Mouse (Mus musculus) embryo, embryonic 10.5 days (tissue): ENCODE data around the gene Cd200r2.
"Not testable (repeated sequence)": the region's sequence is repeated elsewhere in the genome, so short reads cannot be mapped to it uniquely, and the experiment has no call there.

Source experiments
- DNase-seq: peaks from one replicate; pipeline ENCODE4 v3.0.0-alpha.2; 2015; ENCODE audit warnings: low spot score

The Cd200r2 gene

DNA sequence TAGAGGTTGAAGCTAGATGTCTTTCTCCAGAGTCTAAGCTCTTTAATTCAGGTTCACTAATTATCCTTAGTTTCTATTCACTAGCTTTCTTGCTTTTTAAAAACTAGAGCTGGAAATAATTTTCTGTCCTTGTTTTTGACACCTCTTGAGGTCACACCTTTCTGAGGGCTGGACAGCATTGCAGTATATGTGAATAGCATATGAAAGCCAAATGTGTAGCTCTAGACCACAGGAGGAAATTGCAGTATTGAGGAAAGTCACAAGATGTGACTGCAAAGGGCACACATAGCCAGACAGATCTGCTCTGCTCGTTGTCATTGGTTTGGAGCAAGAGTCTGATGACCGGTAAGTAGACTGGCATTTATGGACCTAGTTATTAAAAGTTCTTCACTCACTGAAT lies at the start of gene Cd200r2:
Gene Cd200r2 (plus strand): TSS at position 301 of the 400 bp plus-strand sequence.
- no peak for DNase-seq

DNA sequence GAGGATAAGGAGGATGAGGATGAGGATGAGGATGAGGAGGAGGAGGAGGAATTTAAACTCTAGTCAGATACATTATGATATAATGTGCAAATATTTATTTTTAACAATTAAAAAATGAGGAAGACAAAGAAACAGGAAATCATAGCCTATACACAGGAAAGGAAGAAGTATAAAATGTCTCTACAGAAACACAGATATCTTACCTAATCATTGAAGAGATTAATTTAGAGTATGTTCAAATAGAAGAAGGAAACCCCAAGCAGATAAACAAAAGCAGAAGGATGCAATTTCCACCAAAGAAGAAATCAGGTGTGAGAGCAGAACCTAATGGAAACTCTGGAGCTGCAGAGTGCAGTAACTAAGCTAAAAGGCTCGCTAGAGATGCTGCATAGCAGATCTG lies 48.9 kb upstream of the Cd200r2 start:
- DNase-seq: no peak

DNA sequence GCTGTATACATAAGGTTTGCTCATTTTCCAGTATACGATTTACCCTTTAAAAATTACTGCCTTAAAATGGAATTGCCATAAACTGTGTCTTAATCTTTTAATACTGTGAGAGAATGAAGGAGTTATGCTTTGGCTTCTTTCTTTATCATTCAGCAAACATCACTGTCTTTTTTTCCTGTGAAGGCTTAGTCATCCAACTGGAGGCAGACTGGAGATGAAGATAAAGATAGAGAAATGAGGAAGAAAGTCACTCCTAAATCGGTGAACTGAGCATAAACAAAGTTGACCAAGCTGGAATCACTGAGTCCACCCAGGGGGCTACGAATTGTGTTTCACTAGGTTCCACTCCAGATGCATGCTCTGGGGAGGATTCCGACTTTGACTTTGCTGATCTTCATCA lies 46.4 kb upstream of the Cd200r2 start:
- DNase-seq: no peak

DNA sequence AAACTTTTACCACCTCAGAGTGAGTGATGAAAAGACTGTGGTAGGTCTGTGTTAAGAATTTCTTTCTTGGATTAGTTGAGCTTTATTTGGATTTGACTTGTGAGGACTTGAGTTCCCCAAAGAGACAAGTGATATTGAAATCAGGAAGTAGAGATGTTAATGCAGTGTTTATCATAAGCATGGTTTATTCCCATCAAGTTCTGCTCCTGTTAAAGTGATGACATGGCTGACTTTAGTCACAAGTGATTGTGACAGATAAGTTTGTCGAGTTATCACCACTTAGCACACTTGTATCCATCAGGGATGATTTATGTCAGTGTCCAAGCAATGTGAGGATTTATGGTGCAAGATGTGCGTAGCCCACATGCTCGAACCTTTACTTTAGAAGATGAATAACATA lies 34.6 kb upstream of the Cd200r2 start:
- DNase-seq: no peak

DNA sequence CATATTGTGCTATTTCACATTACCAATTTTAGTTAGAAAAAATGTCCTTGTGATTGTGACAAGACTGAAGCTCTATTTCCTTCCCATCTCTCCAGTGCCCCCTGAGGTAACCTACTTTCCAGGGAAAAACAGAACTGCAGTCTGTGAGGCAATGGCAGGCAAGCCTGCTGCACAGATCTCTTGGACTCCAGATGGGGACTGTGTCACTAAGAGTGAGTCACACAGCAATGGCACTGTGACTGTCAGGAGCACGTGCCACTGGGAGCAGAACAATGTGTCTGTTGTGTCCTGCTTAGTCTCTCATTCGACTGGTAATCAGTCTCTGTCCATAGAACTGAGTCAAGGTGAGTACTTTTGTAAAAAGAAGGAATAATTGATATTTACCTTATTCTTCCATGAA lies 33.7 kb upstream of the Cd200r2 start:
- DNase-seq: not testable (repeated sequence)

DNA sequence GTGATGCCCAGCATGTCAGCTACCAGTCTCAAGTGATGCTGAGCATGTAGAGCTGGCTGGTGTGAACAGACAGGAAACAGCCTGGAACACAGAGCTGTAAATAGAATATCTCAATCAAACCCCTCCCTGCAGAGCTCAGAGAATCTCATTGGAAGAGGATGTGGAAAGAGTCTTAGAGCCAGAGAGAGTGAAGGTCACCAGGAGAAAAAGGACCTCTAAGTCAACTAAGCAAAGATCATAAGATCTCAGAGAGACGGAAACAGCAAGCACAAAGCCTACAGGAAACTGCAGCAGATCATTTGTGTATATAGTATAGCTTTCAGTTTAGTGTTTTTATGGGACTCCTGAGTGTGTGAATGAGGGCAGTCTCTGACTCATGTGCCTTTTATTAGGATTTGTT lies 8.3 kb downstream of the Cd200r2 start:
- no peak for DNase-seq

DNA sequence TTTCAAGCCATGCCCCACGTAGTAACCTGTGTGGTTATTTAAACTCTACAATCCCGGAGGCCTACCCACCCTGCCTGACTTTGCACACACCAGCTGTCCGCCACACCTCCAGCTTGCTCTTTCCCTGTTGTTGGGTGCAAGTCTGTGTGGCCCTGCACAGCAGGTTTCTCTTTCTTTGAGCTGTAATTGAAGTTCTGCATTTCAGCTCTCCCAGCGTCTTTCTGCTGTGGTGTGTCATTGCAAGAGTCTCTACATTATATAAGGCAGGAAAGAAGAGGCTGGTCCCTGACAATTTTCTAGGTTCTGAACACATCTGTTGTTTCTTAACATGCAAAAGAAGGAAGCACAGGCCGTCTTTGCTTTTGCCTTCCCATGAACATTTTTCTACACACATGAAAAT lies 9.7 kb downstream of the Cd200r2 start:
- DNase-seq: no peak

DNA sequence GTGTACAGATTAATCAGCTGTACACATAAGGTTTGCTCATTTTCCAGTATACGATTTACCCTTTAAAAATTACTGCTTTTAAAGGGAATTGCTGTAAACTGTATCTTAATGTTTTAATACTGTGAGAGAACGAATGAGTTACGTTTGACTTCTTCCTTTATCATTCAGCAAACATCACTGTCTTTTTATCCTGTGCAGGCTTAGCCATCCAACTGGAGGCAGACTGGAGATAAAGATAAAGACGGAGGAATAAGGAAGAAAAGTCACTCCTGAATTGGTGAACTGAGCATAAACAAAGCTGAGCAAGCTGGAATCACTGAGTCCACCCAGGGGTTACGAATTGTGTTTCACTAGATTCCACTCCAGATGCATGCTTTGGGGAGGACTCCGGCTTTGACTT lies 10.7 kb downstream of the Cd200r2 start:
- no peak for DNase-seq

DNA sequence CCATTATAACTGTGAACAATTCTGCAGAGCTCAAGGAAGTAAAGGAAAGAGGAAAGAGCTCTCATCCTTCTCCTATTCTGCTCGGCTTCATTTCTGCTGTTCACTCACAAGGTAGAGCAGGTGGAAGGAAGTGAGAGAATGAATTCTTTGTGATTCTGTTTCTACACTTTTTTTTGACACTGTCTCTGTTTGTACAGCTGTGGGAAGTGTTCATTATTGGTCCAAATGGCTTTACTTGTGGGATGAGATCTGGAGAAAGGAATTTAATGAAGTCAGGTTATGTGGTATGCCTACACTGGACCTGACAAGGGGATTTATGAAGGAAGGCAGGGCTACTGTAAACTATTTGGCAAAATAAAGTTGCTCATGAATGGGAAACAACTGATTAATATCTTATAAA lies 23.9 kb downstream of the Cd200r2 start:
- no peak for DNase-seq

DNA sequence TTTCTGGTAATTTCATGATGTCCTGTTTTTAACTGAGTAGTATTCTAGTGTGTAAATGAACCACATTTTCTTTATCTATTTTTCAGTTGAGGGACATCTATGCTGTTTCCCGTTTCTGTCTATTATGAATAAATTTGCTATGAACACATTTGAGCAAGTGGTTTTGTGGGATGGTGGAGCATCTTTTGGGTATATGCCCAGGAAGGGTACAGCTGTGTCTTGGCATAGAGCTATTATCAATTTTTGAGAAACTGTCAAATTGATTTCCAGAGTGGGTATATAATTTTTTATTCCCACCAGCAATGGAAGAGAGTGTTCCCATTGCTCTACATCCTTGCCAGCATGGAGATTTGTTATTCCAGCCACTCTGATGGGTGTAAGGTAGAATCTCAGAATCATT lies 65.1 kb downstream of the Cd200r2 start:
- no peak for DNase-seq

DNA sequence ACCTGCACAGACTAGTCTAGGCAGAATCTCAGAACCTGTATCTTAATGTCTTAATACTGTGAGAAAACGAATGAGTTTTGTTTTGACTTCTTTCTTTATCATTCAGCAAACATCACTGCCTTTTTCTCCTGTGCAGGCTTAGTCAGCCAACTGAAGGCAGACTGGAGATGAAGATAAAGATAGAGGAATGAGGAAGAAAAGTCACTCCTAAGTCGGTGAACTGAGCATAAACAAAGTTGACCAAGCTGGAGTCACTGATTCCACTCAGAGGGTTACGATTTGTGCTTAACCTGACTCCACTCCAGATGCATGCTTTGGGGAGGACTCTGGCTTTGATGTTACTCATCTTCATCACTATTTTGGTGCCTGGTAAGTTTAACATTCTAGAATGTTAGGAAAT lies 76.6 kb downstream of the Cd200r2 start, which contains the start of gene Cd200r3:
Gene Cd200r3 (plus strand): TSS at position 211 of the 400 bp plus-strand sequence.
- DNase-seq: no peak

DNA sequence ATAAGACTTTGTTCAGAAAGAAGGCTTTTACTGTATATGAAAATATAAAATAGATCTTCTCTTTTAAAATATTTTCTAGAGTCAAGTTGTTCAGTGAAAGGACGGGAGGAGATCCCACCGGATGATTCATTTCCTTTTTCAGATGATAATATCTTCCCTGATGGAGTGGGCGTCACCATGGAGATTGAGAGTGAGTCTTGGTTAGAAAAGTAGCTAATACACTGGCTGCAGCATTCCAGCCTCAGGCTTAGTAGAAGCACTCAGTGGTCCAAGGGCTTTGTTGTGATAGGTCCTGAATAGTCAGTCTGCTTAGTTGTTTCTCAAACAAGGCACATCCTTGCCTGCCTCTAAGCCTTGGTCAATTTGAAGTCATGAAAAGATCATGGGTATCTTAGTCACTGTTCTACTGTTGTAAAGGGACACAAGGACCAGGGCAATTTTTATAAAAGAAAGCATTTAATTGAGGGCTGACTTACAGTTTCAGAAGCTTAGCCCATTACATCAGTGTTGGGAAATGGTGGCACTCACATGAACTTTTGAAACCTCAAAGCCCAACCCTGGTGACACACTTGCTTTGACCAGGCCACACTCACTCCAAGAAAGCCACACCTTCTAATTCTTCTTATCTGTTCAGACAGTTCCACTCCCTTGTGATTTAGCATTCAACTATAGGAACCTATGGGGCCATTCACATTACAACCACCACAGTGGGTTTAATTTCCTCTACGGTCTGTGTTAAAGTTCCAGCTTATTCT lies 84.6 kb downstream of the Cd200r2 start:
- DNase-seq: no peak

DNA sequence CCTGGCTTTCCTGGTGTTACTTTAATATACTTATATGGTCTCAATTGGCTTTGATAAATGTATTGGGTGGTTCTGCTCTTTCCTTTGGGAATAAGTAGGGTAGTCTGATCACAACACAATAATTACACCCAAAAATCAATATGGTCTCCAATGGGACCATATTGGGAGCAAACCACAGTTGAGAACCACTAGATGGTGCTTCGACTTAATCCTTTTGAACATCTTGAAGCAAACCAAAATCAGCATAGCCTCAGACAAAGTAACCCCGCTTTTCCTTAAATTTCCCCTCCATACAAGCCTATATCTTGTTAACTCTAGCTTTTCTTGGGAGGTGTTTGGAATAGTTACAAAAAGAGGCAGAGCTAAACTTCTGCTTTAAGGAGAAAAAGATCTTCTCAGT lies 95.4 kb downstream of the Cd200r2 start:
- DNase-seq: no peak

DNA sequence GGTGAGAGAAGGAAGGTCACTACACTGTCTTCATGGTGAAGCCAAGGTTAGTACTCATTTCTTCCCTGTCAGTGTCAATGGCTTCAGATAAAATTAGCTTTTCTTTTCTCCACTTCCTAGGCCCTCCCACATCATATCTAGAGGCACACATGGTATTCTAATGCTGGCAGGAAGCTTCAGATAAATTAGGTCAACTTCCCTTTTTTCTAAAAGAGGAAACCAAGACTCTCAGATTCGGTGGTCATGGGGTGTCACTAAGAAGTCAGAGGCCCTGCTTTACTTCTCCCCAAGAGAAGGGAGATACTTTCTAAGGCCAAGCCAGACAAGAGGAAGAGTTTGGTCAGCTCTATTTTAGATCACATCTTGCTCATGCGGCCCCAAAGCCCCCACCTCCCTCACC lies 95.9 kb downstream of the Cd200r2 start:
- no peak for DNase-seq

DNA sequence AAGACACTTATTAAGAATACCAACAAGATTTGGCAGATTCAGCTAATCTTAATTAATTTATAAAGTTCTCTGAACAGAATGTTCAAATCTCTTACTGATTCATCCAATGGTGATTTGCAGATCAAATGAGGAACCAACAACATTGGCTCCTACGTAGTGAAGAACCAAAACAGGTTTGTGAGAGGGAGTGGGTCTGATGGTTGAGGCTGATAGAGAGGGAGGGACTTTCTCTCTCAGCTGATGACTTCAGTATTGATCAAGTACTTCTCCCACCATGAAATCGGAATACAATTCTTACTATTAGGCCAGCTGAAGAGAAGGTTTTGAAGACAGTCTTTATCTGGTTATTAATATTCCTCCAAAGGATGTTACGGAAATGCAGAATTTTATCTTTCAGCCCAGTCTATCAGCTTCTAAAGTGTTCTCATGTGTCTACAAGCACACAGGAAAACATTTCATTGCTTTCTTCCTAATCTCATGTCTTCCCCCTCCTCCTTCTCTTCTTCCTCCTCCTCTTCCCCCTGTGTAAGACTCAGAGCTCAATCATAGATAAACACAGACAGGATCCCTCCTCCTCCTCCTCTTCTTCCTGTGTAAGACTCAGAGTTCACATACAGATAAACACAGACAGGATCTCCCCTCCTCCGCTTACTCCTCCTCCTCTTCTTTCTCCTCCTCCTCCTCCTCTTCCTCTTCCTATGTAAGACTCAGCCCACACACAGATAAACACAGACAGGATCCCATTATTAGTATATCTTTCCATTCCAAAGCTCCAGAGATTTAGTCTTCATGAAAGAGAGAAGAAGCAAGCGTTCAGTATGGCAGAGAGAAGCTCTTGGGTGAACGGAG lies 97.9 kb downstream of the Cd200r2 start:
- DNase-seq: no peak

DNA sequence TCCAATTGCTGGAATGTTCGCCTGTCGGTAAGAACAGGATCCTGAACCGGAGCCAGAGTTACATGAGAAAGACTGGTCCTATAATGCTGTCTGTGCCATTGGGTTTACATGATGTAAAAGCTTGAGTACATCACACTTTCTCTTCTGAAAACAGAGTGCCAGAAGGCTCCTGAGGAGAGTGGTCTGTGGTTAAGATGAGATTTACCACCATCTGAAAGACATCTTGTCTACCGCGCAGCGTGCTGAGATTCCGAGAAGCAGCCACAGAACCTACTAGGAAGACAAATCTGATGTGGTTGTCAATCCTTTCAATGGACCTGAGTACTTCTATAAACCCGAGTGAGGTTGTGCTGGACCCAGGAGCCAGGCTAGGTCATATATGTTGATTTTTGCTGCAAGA lies 98.5 kb downstream of the Cd200r2 start:
- DNase-seq: no peak
